Mouse (Mus musculus): ENCODE measurements around the gene Map4k5.

GRCm38 (mm10) chr12:69777957-69778356 is 115.0 kb downstream of the Map4k5 start:
- no peak for TF ChIP-seq CTCF (IDR thresholded peaks at IDR 0.05; ENCODE audit: control insufficient read depth, insufficient read depth, insufficient replicate concordance, low read depth, low read length)
- no peak for TF ChIP-seq POLR2A (IDR thresholded peaks at IDR 0.05; ENCODE audit: control insufficient read depth, low read depth, low read length)
